Mouse (Mus musculus): ENCODE data around the gene Cdkl4.
"Not testable (repeated sequence)": the region's sequence is repeated elsewhere in the genome, so short reads cannot be mapped to it uniquely, and the experiment has no call there.

The Cdkl4 gene

DNA sequence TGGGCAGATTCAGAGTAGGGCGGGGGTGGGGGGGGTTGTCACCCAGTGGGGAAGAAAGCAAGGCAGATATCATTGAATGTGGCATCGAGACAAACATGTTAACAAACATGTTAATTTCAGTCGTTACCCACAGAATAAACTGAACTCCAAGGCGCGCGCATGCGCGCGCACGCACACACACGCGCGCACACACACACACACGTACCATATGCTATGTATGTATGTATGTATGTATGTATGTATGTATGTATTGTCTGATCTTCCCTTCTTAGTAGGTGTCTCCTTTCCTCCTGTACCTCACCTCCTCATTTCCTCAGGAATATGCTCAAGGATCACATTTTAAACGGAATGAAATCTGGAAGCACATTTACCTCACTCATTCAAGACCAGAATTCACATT lies at the start of gene Cdkl4:
Gene Cdkl4 (minus strand): TSS at position 175 of the 400 bp plus-strand sequence.
- DNase-seq (ENCODE audit: low read depth, low spot score) = no peak

GRCm38 (mm10) chr17:80624979-80625378 lies 47.4 kb upstream of the Cdkl4 start:
- no peak for DNase-seq (ENCODE audit: low read depth, low spot score)

DNA sequence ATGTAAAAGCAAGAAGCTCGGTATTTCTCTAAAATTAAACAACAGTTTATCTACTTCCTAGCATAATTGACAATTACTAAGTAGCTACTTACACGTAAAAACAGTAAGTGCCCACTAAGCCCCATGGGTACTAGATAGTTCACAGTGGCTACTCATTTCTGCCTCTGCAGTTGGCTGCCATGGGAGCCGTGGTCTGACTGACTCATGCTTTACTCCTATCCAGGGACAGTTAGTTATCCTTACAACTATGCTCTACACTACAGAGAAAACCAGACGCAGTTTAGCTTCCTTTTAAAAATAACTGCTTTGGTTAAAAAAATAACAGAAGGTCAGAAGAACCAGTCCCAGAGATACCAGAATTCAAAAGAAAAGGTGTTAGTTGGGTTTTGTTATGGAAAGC lies 44.1 kb upstream of the Cdkl4 start:
- DNase-seq (ENCODE audit: low read depth, low spot score) = no peak

- DNase-seq (ENCODE audit: low read depth, low spot score) = peak; percentile 66
Measured at GRCm38 (mm10) chr17:80620786-80621423, 43.3 kb upstream of the Cdkl4 start.

DNA sequence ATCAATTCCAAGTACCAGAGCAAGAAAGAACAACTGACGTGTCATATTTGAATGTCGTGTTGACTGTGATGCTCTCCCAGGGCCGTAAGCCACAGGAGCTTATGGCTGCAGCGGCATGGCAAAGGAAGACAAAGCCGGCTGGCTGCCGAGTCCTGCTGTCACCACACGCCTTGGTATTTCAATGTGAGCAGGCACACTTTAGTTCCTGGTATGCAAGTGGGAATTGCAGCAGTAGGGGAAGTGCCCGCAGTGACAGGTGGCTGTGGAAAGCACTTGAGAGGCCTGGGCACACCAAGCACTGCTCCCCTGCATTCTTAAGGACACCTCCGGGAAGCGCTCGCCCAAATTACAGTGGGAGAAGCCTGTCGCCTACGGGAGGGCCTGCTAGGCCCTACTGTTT lies 41.9 kb upstream of the Cdkl4 start:
- no peak for DNase-seq (ENCODE audit: low read depth, low spot score)

DNA sequence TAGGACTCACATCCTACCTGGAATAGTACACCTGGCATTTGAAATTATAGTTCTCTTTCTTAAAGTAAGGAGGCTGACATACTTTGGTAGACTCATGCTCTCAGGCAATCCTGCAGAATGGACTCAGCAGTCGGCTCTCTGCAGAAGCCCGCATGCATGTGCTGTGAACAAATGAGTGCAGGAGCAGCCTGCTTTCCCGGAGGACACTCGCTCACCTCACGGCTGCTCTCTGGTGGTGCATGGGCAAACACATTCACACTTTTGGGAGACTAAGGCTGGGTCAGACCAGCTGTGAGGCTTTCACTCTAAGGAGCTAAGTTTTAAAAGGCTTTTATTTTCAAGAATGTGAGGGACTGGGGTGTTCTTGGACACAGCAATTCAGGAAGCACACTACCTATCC lies 41.3 kb upstream of the Cdkl4 start:
- no peak for DNase-seq (ENCODE audit: low read depth, low spot score)

DNA sequence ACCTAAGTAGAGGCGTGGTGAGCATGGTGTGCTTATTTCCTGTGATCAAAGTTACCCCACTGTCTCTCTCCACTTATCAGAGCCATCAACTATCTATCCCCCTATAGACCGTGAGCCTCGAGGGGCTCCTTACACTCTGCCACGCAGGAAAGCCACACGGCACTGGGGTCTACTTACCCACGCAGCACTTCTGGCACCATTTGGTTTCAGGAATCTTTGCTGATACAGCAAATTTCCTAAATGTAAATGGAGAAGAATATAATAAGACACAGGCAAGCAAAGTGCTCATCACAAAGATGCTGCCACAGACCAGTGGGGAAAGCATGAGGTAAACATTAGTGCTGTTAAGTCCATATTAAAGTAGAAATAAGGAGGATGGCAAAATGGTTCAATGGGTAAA lies 26.2 kb upstream of the Cdkl4 start:
- no peak for DNase-seq (ENCODE audit: low read depth, low spot score)

DNA sequence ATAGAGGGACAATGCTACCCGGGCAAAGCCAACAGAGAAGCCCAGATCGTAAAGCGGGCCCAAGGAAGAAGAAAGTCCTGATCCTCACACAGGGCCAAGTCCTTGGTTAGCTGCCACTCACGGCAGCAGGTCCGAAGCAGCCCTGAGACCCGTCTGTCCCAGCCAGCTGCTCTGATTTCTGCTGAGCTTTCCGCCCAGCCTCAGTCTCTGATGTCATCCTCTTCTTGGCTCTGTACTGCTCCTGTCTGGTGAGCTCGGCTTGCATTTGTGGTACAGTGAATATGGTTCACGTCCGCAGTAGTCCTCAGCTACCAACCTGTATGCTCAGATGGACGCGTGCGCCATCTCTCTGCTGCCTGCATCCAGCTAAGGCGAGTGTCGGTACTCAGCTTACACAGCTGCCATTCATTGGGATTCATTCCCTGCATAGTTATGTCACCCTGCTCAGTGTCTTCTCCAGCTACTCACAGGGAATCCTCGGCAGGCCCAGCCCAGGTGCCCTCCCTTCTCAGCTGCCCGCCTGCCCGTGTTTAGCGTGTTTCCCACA lies 25.5 kb upstream of the Cdkl4 start:
- DNase-seq (ENCODE audit: low read depth, low spot score) = peak; percentile 15

DNA sequence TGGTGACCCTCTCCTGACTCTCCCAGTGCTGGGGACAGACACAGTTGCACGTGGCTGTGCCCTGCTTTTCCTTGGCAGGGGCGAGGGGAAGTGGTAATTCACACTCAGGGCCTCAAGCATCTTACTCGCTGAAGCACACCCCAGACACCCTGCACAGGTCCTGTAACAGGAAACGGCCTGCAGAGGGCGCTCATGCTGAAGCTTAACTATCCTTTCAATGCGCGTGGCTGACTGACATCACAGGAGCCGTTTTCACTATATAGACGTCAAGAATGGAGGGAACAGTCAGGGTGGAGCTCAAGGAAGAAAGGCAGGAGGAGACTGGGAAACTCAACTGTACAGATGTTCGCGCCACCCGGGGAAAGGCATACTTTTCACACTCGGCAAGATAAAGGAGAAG lies 23.8 kb upstream of the Cdkl4 start:
- peak; percentile 84 for DNase-seq (ENCODE audit: low read depth, low spot score)

DNA sequence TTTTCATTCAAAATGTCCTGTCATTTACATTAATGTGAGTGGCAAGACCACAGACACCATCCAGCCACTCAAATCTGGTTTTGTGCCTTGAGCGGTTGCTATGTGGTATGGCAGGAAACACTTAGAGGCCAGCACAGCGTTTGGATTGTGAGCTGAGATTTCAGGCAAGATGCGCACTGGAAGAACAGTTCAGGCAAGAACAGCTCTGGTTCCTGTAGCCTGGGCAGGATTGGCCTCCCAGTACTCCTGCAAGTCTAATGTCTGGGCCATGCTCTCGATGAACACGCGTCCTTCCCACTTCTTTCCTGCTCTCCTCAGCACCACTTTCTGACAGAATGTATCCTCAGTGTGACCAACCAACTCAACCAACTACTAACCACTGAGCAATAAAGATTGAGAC lies 5.4 kb upstream of the Cdkl4 start:
- DNase-seq (ENCODE audit: low read depth, low spot score) = no peak

DNA sequence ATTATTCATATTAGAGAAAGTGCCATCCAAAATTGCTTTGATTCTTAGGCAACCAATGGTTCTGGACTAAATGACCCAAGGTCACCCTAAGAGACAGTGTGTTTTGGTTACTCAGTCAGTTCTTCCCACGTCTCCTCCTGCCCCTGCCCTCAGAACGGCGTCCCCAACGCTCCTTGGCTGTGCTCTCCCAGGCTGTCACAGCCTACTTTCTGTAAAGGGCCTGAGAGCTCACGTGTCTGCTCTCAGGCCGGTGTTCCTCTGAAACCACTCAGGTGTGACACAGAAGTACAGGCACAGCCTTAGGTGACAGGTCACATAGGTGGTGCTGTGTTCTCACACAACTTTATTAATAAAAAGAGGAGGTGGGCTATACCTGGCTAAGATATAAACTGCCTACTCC lies 2.3 kb upstream of the Cdkl4 start:
- no peak for DNase-seq (ENCODE audit: low read depth, low spot score)

- DNase-seq (ENCODE audit: low read depth, low spot score) = no peak
Measured at GRCm38 (mm10) chr17:80579089-80579488, 1.5 kb upstream of the Cdkl4 start.

GRCm38 (mm10) chr17:80578041-80578440 lies 428 bp upstream of the Cdkl4 start:
- DNase-seq (ENCODE audit: low read depth, low spot score) = no peak

DNA sequence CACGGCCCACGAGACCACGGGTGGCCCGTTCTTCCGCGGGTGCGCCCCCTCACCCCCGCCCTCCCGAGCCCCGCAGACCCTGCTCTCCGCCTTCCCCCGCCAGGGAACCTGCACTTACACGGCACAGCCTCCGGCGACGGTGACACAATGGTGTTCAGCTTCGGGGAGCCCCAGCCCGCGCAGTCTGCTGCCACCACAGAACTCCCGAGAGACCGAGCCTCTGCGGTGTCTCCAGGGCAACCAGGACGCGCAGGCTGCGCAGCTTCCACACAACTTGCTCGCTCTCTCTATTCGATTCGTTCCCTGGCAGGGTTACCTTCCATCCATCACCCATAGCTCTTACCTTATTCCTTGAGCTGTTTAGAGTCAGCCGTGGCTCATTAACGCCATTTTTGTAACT lies 399 bp downstream of the Cdkl4 start:
- DNase-seq (ENCODE audit: low read depth, low spot score) = peak; percentile 66

- peak; percentile 68 for DNase-seq (ENCODE audit: low read depth, low spot score)
Measured at GRCm38 (mm10) chr17:80575008-80575407, 2.6 kb downstream of the Cdkl4 start.

- peak; percentile 68 for DNase-seq (ENCODE audit: low read depth, low spot score)
Measured at GRCm38 (mm10) chr17:80574471-80574965, 3.1 kb downstream of the Cdkl4 start.

DNA sequence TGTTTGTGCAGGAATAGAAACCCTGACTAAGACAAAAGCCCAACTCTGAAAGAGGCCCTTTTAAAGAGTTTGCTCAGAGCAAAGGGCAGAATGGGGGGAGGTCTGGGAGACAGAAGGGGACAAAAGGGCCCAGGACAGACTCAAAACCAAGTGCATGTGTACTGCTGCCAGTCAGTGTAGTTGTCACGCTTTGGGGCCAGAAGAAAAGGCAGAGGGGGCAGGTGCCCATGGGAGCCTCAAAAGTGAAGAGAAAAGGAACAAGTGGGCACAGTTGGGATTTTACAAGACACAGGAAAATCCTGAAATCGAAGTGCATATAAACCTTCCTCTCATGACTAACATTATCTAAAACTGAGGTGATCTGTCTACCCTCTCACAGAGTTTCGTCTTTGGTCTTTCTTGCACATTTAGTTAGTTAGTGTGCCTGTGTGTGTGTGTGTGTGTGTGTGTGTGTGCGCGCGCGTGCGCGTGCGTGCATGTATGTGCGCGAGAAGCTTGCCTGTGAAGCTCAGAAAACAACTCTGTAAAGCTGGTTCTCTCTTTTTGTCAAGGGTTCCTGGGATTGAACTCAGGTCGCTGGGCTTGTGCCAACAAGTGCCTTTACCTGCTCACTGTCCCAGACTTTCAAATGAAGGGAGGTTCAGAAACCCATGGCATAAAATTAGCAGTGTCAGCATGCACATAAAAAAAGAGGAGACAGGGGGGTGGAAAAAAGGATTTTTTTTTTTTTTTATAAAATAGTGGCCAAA lies 5.3 kb downstream of the Cdkl4 start:
- DNase-seq (ENCODE audit: low read depth, low spot score) = no peak

GRCm38 (mm10) chr17:80571460-80571859 lies 6.2 kb downstream of the Cdkl4 start:
- no peak for DNase-seq (ENCODE audit: low read depth, low spot score)

DNA sequence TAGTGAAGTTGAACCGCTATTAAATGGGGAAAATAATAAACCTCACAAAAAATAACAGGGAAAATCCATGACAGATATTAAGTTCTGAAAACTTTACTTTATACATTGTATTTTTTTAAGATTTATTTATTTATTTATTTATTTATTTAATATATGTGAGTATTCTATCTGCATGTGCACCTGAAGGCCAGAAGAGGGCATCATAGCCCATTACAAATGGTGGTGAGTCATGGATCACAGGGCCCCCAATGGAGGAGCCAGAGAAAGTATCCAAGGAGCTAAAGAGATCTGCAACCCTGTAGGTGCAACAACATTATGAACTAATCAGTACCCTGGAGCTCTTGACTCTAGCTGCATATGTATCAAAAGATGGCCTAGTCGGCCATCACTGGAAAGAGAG lies 7.9 kb downstream of the Cdkl4 start:
- DNase-seq (ENCODE audit: low read depth, low spot score) = not testable (repeated sequence)

DNA sequence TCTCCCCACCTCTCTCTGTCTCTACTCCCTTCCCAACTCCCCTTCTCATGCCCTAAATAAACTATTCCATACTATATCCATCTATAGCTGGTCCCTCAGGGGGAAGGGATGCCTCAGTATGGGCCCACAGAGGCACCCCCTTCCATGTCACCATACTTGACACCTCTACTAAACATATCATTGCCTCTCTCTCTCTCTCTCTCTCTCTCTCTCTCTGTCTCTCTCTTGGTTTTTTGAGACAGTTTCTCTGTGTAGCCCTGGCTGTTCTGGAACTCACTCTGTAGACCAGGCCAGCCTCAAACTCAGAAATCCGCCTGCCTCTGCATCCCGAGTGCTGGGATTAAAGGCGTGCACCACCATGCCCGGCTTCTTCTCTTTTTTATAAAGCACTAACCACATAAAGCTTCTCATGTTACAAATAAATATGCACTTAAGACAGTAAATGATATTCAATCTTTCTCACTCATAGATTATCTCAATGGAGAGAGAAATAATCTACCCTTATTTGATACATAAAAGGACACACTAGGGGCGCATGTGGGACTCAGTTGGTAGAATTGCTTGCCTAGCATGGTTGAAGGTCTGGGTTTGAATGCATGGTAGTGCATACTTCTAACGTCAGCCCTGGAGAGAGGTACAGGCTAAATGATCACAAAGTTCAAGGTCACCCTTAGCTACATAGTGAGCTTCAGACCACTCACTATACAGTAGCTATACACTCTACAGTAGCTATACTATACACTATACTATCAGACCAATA lies 8.6 kb downstream of the Cdkl4 start:
- no peak for DNase-seq (ENCODE audit: low read depth, low spot score)

- no peak for DNase-seq (ENCODE audit: low read depth, low spot score)
Measured at GRCm38 (mm10) chr17:80568441-80568840, 9.2 kb downstream of the Cdkl4 start.

DNA sequence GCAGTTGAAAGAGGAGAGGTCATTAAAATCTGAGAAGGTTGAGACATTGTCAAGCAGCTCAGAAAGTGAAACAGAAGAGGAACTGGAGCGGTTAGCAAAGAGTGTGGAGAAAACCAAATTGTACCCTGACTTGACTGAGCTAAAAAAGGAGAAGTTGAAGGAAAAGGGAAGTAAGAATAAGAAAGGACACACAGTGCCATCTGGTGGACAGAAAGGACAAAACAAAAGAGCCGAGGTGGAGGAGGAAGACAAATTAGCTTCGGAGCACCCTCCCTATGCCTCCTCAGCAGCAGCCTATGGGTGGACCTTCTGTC lies 13.0 kb downstream of the Cdkl4 start:
- peak; percentile 61 for DNase-seq (ENCODE audit: low read depth, low spot score)
